Mouse (Mus musculus): ENCODE results near the gene Cdk2ap2.

- no peak for TF ChIP-seq CTCF (IDR thresholded peaks at IDR 0.05; ENCODE audit: insufficient read depth, low read depth, low read length)
- no peak for TF ChIP-seq POLR2A (IDR thresholded peaks at IDR 0.05; ENCODE audit: insufficient read depth, low read depth, low read length)
These were observed 37.8 kb upstream of the Cdk2ap2 start, which contains the start of gene Gstp3 for GRCm38 (mm10) chr19:4059069-4059740.

Data from olfactory bulb, adult 2 months (tissue).